Mouse (Mus musculus): Measurements from ENCODE around the gene Tcea2.

Gene Tcea2

GRCm38 (mm10) chr2:181675454-181675853 is 4.7 kb upstream of the Tcea2 start:
- DNase-seq (ENCODE audit: low read depth, low spot score) = no peak

- DNase-seq (ENCODE audit: low read depth, low spot score) = no peak
These were observed 3.7 kb upstream of the Tcea2 start for GRCm38 (mm10) chr2:181676424-181676823.

- no peak for DNase-seq (ENCODE audit: low read depth, low spot score)
These were observed 2.9 kb upstream of the Tcea2 start for GRCm38 (mm10) chr2:181677096-181677754.

- no peak for DNase-seq (ENCODE audit: low read depth, low spot score)
These were observed 2.4 kb upstream of the Tcea2 start for GRCm38 (mm10) chr2:181677755-181678098.

- DNase-seq (ENCODE audit: low read depth, low spot score) = peak; percentile 75
These were observed 1.3 kb upstream of the Tcea2 start for GRCm38 (mm10) chr2:181678780-181679179.

- DNase-seq (ENCODE audit: low read depth, low spot score) = no peak
These were observed 607 bp downstream of the Tcea2 start for GRCm38 (mm10) chr2:181680716-181681117.

DNA sequence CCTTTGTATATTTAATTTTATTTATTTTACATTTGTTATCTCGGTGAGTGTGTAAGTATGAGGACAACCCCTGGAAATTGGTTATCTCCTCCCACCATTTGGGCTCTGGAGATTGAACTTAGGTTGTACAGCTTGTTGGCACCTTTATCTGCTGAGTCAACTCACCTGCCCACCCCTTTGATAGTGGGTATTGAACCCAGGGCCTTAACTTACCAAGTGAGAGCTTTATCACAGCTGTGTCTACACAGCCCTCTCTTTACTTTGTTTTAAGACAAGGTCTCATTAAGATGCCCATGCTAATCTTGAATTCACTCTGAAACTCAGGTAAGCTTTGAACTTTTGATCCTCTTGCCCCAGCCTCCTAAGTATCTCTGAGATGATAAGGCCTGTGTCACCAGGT is 1.9 kb downstream of the Tcea2 start:
- no peak for DNase-seq (ENCODE audit: low read depth, low spot score)

DNA sequence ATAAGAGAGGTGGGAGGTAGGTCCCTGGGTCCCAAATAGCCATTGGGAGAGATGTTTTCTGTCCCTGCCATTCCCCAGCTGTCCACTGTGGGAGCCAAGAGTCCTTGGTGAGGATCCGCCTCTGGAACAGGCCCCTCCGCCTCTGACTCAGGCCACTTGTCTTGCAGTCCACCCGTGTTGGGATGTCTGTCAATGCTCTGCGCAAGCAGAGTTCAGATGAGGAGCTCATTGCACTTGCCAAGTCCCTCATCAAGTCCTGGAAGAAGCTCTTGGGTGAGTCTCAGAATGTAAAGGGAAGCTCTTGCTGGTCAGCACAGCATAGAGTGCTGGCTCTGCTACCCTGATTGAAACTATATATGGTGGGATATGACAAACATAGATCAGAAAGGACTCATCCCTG is 3.3 kb downstream of the Tcea2 start:
- DNase-seq (ENCODE audit: low read depth, low spot score) = no peak

DNA sequence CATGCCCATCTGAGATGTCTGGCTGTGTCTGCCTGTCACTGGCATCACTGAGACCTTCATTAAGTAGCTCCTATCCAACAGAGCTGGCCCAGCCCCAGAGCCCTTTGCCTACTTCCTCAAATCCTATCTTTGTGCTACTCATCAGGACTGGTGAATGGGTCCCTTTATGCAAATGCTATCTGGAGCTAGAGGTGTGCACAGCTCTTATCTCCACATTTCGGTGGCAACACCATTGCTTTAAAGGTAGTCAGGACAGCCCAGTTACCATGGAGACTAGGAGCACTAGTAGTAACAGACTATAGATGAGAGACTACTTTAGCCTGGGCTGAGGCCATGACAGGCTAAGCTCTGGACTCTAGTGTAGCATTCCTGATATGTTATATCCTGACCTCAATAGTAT is 4.6 kb downstream of the Tcea2 start:
- no peak for DNase-seq (ENCODE audit: low read depth, low spot score)

GRCm38 (mm10) chr2:181685686-181686085 is 5.6 kb downstream of the Tcea2 start:
- no peak for DNase-seq (ENCODE audit: low read depth, low spot score)

GRCm38 (mm10) chr2:181687586-181687985 is 7.5 kb downstream of the Tcea2 start:
- no peak for DNase-seq (ENCODE audit: low read depth, low spot score)

- no peak for DNase-seq (ENCODE audit: low read depth, low spot score)
These were observed 9.5 kb downstream of the Tcea2 start for GRCm38 (mm10) chr2:181689466-181690160.

DNA sequence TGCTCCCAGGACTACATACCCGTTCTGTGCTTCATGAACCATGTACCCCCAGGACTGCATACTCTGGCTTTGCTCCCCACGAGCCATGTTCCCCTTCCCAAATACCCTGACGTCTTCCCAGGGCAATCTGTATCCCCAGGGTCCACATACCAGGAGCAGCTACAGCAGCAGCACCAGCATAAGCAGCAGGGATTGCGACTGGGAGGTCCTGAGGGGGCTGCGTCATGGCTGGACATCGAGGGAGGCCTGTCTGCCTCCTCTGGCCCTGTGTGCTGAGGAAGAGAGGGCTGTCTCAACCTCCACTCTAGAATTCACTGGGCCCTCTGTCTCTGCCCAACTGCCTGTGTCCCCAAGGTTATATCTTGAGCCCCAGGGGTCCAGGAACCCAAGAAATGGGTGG is 11.0 kb downstream of the Tcea2 start:
- DNase-seq (ENCODE audit: low read depth, low spot score) = no peak

DNA sequence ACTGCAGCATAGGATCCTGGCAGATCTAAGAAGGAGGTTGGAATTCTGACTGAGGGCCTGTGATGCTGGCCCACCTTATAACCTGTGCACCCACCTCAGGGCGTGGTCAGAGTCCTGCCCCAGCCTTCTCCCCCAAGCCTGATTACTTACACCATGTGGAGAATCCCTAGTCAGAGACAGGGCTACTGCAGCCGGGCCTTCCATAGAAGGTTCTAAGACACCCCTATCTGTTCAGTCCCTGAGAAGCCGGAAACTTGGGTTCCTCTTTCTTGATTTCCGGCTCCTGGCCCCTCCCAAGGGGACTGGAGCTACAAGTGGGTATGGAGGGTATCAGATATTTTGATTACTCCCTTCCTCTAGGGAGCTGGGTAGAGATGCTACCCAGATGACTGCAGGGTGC is 11.5 kb downstream of the Tcea2 start:
- DNase-seq (ENCODE audit: low read depth, low spot score) = no peak

- DNase-seq (ENCODE audit: low read depth, low spot score) = no peak
These were observed 12.2 kb downstream of the Tcea2 start for GRCm38 (mm10) chr2:181692304-181692703.

DNA sequence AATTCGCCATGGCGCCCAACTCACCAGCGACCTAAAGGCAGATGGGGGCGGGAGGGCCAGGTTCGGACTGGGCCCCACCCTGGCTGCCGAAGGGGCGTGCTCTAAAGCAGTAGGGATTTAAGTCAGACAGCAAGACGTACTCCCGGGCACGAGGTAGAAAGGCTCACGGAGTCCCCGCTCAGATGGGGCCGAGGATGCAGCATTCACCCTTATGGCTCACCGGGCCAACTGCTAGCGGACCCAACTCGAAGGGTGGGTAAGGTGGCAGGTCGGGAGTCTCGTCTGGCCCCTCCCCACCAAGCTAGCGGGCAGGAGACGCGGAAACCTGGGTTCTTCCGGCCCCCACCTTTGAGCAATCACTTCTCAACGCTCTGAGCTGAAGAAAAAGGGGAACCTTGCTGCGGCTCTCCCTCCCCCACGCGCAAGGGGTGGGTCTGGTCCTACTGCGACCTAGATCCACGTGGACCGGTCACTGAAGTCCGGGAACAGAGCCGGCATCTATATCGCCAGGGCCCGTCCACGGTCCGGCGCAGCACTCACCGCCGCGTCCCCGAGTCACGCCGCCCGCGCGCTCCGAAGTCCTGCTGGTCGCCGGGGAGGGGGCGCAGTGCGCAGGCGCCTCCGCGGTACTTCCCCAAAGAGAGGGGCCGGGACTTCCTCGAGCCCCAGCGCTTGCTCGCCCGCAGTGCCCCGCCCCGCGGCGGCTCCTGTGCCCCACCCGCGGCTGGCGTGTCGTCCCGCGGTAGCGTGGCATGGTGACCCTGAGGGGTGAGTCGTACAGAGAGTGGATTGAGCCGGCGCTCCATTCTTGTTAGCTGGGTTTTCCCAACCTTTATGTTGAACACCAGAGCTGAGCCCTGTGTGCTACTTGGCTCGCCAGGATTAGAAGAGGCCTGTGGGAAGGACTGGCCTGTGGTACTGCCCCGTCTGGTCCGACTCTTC is 13.5 kb downstream of the Tcea2 start, which contains the start of gene Rgs19:
TSS of gene Rgs19 (minus strand) at position 639 of the 942 bp plus-strand sequence.
- no peak for DNase-seq (ENCODE audit: low read depth, low spot score)

DNA sequence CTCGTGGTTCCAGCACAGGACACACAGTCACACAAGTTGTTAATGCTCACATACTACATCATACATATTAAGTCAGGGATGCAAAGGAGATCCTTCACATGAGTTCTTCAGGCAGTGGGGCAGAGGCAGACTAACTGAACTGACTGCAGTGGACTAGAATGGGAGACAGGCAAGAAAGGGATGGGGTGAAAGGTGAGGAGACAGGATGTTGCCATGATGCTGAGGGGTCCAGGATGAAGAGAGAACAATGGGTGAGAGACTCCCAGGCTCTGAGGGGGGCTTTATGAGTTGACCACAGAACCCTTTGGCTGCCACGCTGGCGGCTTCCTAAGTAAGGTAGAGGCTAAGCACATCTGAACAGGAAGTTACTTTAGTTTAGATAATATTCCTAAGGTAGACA is 14.5 kb downstream of the Tcea2 start:
- no peak for DNase-seq (ENCODE audit: low read depth, low spot score)

GRCm38 (mm10) chr2:181695776-181696175 is 15.7 kb downstream of the Tcea2 start:
- no peak for DNase-seq (ENCODE audit: low read depth, low spot score)

DNA sequence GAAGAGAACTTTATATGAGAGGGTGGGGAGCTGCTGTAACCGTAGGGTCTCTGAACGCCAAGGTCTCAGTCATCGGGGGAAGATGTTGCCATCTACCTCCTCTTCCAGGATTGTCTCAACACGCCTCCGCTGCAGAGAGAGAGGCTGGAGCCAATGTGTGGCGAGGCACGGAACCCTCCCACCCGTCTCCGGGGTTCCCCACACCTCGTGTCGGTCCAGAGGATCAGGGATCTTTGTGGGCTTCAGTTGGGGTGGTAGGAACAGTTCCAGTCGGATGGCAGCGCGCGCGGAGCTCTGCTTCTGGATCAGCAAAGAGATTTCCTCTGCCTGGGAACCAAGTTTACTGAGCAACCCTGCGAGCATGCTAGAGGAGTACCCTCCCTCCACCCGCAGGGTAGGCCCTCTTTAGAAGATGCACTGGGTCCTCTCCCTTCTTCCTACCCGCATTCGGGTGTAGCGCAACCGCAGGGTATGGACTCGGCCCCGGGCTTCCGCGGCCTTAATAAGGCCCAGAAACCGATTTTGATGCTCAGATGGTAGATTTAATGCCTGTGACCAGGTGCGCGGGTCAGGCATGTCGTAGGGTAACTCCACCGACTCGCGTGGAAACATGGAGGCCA is 16.8 kb downstream of the Tcea2 start:
- no peak for DNase-seq (ENCODE audit: low read depth, low spot score)

GRCm38 (mm10) chr2:181698241-181698640 is 18.1 kb downstream of the Tcea2 start, which contains the start of gene Lkaaear1:
TSS of gene Lkaaear1 (minus strand) at chr2:181698442.
- no peak for DNase-seq (ENCODE audit: low read depth, low spot score)

- no peak for DNase-seq (ENCODE audit: low read depth, low spot score)
These were observed 26.6 kb downstream of the Tcea2 start for GRCm38 (mm10) chr2:181706668-181707067.

GRCm38 (mm10) chr2:181713749-181714148 is 33.6 kb downstream of the Tcea2 start:
- DNase-seq (ENCODE audit: low read depth, low spot score) = no peak
